Mouse (Mus musculus): ENCODE data around the gene Dach1. TPM values are rescaled to one million over a fixed set of nuclear protein-coding genes. Genes with fewer than 3 reads are reported as not detected.

The Dach1 gene
- polyA plus RNA-seq, 1 experiment: 0.52 TPM

GRCm38 (mm10) chr14:97813557-97813956 lies 356.0 kb downstream of the Dach1 start:
- no peaks in the 10 kb centered on the region for H3K27me3 ChIP-seq (ENCODE audit: control insufficient read depth, insufficient read depth, low read length, poor library complexity, severe bottlenecking)
- no peaks in the 10 kb centered on the region for H3K9me3 ChIP-seq (replicated peaks; ENCODE audit: control insufficient read depth, insufficient read depth, low read length, poor library complexity, severe bottlenecking)
- H3K36me3 ChIP-seq (ENCODE audit: control insufficient read depth, insufficient read depth, low read length, poor library complexity, severe bottlenecking): no peaks in the 10 kb centered on the region
- no peak overlapping the region for H3K4me3 ChIP-seq (ENCODE audit: low read depth, low read length)
- TF ChIP-seq CTCF (IDR thresholded peaks at IDR 0.05; ENCODE audit: low read depth, low read length) (no peak), EP300 (IDR thresholded peaks at IDR 0.05; ENCODE audit: insufficient read depth, low read depth, low read length) (no peak), POLR2A (IDR thresholded peaks at IDR 0.05; ENCODE audit: insufficient read depth, low read length) (no peak)
- H3K27ac ChIP-seq (ENCODE audit: insufficient read depth, low read length): no peak overlapping the region
- H3K9ac ChIP-seq (ENCODE audit: low read depth, poor library complexity, severe bottlenecking): no peak overlapping the region
- H3K4me1 ChIP-seq (ENCODE audit: control insufficient read depth, insufficient read depth, low read length): no peaks in the 10 kb centered on the region

GRCm38 (mm10) chr14:97795385-97795952 lies 374.1 kb downstream of the Dach1 start:
- H3K9me3 ChIP-seq (replicated peaks; ENCODE audit: control insufficient read depth, insufficient read depth, low read length, poor library complexity, severe bottlenecking): no peaks in the 10 kb centered on the region
- no peak overlapping the region for H3K27ac ChIP-seq (ENCODE audit: insufficient read depth, low read length)
- no peaks in the 10 kb centered on the region for H3K27me3 ChIP-seq (ENCODE audit: control insufficient read depth, insufficient read depth, low read length, poor library complexity, severe bottlenecking)
- H3K36me3 ChIP-seq (ENCODE audit: control insufficient read depth, insufficient read depth, low read length, poor library complexity, severe bottlenecking): no peaks in the 10 kb centered on the region
- H3K4me1 ChIP-seq (ENCODE audit: control insufficient read depth, insufficient read depth, low read length): no peaks in the 10 kb centered on the region
- H3K4me3 ChIP-seq (ENCODE audit: low read depth, low read length): no peak overlapping the region
- TF ChIP-seq CTCF (IDR thresholded peaks at IDR 0.05; ENCODE audit: low read depth, low read length): no peak
- TF ChIP-seq POLR2A (IDR thresholded peaks at IDR 0.05; ENCODE audit: insufficient read depth, low read length): no peak
- no peak for TF ChIP-seq EP300 (IDR thresholded peaks at IDR 0.05; ENCODE audit: insufficient read depth, low read depth, low read length)
- no peak overlapping the region for H3K9ac ChIP-seq (ENCODE audit: low read depth, poor library complexity, severe bottlenecking)

GRCm38 (mm10) chr14:97774135-97774767 lies 395.3 kb downstream of the Dach1 start:
- TF ChIP-seq POLR2A (IDR thresholded peaks at IDR 0.05; ENCODE audit: insufficient read depth, low read length) (no peak), EP300 (IDR thresholded peaks at IDR 0.05; ENCODE audit: insufficient read depth, low read depth, low read length) (no peak), CTCF (IDR thresholded peaks at IDR 0.05; ENCODE audit: low read depth, low read length) (no peak)
- H3K4me1 ChIP-seq (ENCODE audit: control insufficient read depth, insufficient read depth, low read length): no peaks in the 10 kb centered on the region
- peaks cover 6% of the 10 kb centered on the region for H3K9me3 ChIP-seq (replicated peaks; ENCODE audit: control insufficient read depth, insufficient read depth, low read length, poor library complexity, severe bottlenecking)
- no peaks in the 10 kb centered on the region for H3K36me3 ChIP-seq (ENCODE audit: control insufficient read depth, insufficient read depth, low read length, poor library complexity, severe bottlenecking)
- no peak overlapping the region for H3K27ac ChIP-seq (ENCODE audit: insufficient read depth, low read length)
- no peak overlapping the region for H3K4me3 ChIP-seq (ENCODE audit: low read depth, low read length)
- no peak overlapping the region for H3K9ac ChIP-seq (ENCODE audit: low read depth, poor library complexity, severe bottlenecking)
- no peaks in the 10 kb centered on the region; the same call in 1 of the 2 replicates for H3K27me3 ChIP-seq (ENCODE audit: control insufficient read depth, insufficient read depth, low read length, poor library complexity, severe bottlenecking)

- no peak overlapping the region for H3K4me3 ChIP-seq (ENCODE audit: low read depth, low read length)
- H3K27ac ChIP-seq (ENCODE audit: insufficient read depth, low read length): no peak overlapping the region
These were observed 415.2 kb downstream of the Dach1 start for GRCm38 (mm10) chr14:97754400-97754799.

GRCm38 (mm10) chr14:97753973-97754372 lies 415.6 kb downstream of the Dach1 start:
- H3K4me1 ChIP-seq (ENCODE audit: control insufficient read depth, insufficient read depth, low read length): no peaks in the 10 kb centered on the region
- no peak for TF ChIP-seq POLR2A (IDR thresholded peaks at IDR 0.05; ENCODE audit: insufficient read depth, low read length)
- TF ChIP-seq EP300 (IDR thresholded peaks at IDR 0.05; ENCODE audit: insufficient read depth, low read depth, low read length): no peak
- no peak for TF ChIP-seq CTCF (IDR thresholded peaks at IDR 0.05; ENCODE audit: low read depth, low read length)
- no peak overlapping the region for H3K9ac ChIP-seq (ENCODE audit: low read depth, poor library complexity, severe bottlenecking)
- no peaks in the 10 kb centered on the region for H3K27me3 ChIP-seq (ENCODE audit: control insufficient read depth, insufficient read depth, low read length, poor library complexity, severe bottlenecking)
- H3K36me3 ChIP-seq (ENCODE audit: control insufficient read depth, insufficient read depth, low read length, poor library complexity, severe bottlenecking): no peaks in the 10 kb centered on the region
- H3K9me3 ChIP-seq (replicated peaks; ENCODE audit: control insufficient read depth, insufficient read depth, low read length, poor library complexity, severe bottlenecking): no peaks in the 10 kb centered on the region
- H3K4me3 ChIP-seq (ENCODE audit: low read depth, low read length): no peak overlapping the region
- no peak overlapping the region for H3K27ac ChIP-seq (ENCODE audit: insufficient read depth, low read length)

More at GRCm38 (mm10) chr14:97754400-97754799, 415.2 kb downstream of the Dach1 start:
- Histone ChIP-seq H3K27me3 (ENCODE audit: control insufficient read depth, insufficient read depth, low read length, poor library complexity, severe bottlenecking) (no peaks in the 10 kb centered on the region), H3K9me3 (replicated peaks; ENCODE audit: control insufficient read depth, insufficient read depth, low read length, poor library complexity, severe bottlenecking) (no peaks in the 10 kb centered on the region), H3K9ac (ENCODE audit: low read depth, poor library complexity, severe bottlenecking) (no peak overlapping the region), H3K4me1 (ENCODE audit: control insufficient read depth, insufficient read depth, low read length) (no peaks in the 10 kb centered on the region), H3K36me3 (ENCODE audit: control insufficient read depth, insufficient read depth, low read length, poor library complexity, severe bottlenecking) (no peaks in the 10 kb centered on the region)
- TF ChIP-seq POLR2A (IDR thresholded peaks at IDR 0.05; ENCODE audit: insufficient read depth, low read length) (no peak), EP300 (IDR thresholded peaks at IDR 0.05; ENCODE audit: insufficient read depth, low read depth, low read length) (no peak), CTCF (IDR thresholded peaks at IDR 0.05; ENCODE audit: low read depth, low read length) (no peak)

- no peak overlapping the region for H3K4me3 ChIP-seq (ENCODE audit: low read depth, low read length)
- no peaks in the 10 kb centered on the region for H3K27me3 ChIP-seq (ENCODE audit: control insufficient read depth, insufficient read depth, low read length, poor library complexity, severe bottlenecking)
- H3K9me3 ChIP-seq (replicated peaks; ENCODE audit: control insufficient read depth, insufficient read depth, low read length, poor library complexity, severe bottlenecking): no peaks in the 10 kb centered on the region
- TF ChIP-seq POLR2A (IDR thresholded peaks at IDR 0.05; ENCODE audit: insufficient read depth, low read length): no peak
- no peak for TF ChIP-seq EP300 (IDR thresholded peaks at IDR 0.05; ENCODE audit: insufficient read depth, low read depth, low read length)
- no peak for TF ChIP-seq CTCF (IDR thresholded peaks at IDR 0.05; ENCODE audit: low read depth, low read length)
- H3K4me1 ChIP-seq (ENCODE audit: control insufficient read depth, insufficient read depth, low read length): no peaks in the 10 kb centered on the region
- H3K36me3 ChIP-seq (ENCODE audit: control insufficient read depth, insufficient read depth, low read length, poor library complexity, severe bottlenecking): no peaks in the 10 kb centered on the region
- no peak overlapping the region for H3K27ac ChIP-seq (ENCODE audit: insufficient read depth, low read length)
- H3K9ac ChIP-seq (ENCODE audit: low read depth, poor library complexity, severe bottlenecking): no peak overlapping the region
These were observed 426.3 kb downstream of the Dach1 start for GRCm38 (mm10) chr14:97743252-97743651.

Measured in ES-Bruce4 (cell line).